Mouse (Mus musculus) urinary bladder, adult 2 months (tissue): ENCODE measurements around the gene Stx8. TPM values are rescaled to one million over a fixed set of nuclear protein-coding genes. Genes with fewer than 3 reads are reported as not detected.

ENCODE experiments used
- DNase-seq: peaks from one replicate; pipeline ENCODE4 v3.0.0; 2022; ENCODE audit warnings: low spot score
- polyA plus RNA-seq: library from polyadenylated mRNA; depleted of rRNA; stranded (reverse); fragments of >200 nt; gene quantifications from 2 replicates; pipeline ENCODE4 v1.2.3, GENCODE M21; 2012

The Stx8 gene
- polyA plus RNA-seq, 1 experiment: 43.6 TPM

DNA sequence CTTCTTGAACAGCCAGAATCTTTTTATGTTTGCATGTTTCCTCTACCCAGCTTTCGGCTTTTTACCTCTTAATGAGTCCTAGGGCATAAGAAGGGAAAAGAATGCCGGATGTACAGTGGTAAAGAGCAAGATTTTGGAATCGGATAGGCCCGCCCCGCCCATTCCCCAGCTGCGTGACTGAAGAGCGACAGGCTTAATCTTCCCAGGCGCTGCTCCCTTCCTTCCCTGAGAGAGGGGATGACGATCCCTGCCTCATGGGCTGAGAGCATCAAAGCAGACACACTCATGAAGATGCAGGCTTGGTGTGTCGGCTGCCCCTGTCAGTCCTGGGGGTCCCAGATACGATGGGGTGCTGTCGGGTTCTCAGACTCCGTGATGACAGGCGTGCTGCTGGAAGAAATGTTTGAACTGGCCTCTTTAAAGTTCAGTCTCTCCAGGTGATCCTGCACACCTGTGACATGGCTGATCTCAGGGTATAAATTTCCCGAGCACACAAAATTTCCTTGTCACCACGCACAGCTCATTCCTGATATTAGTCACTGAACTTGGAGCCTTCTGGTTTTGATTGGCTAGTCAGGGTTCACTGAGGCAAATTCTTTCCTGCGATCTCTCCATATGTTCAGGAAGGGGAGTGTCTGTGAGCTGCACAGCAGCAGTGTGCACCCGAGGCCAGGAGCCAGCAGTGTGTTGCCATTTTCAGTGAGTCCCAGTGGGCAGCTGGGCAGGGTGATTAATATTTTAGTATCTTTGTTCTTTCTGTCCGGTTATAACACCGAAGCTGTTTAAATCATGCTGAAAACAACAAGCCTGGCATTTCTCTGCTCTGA, 70.4 kb downstream of the Stx8 start:
- no peak for DNase-seq

- no peak for DNase-seq
These were observed 71.1 kb downstream of the Stx8 start for GRCm38 (mm10) chr11:68037093-68037492.

DNA sequence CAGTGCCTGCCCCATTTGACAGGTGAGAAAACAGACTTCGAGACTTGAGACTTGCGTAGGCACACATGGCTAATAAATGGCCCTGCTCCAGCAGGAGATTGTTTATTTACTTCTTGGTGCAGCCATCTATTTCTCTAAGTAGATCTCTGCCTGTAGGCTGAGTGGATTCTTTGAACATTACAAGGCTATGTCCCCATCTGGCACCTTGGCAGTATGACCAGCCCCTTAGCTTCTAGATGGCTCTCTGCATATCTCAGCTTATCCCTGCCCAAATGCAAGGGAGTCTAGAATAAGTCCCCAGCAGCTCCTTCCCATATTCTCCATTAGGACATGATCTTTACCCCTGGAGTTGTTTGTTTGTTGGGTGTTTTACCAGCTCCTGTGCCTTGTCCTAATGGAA, 72.1 kb downstream of the Stx8 start:
- no peak for DNase-seq

DNA sequence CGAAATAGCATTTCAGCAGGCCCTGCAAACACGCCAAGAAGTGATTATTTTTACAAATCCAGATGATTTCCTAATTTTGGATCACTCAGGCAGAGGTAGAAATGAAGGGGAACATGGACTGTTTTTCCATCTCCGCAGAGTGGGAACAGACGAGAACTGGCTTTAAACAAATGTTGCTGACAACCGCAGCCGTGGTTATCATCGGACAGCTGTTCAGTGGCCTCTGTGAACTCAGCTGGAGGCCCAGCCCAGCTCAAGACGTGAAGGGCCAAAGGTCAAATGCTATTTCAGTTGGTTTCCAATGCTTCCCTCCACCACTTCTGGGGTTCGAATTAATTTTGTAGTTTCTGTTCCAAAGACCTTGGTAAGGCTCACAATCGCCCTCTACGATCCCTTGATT, 78.2 kb downstream of the Stx8 start:
- no peak for DNase-seq

DNA sequence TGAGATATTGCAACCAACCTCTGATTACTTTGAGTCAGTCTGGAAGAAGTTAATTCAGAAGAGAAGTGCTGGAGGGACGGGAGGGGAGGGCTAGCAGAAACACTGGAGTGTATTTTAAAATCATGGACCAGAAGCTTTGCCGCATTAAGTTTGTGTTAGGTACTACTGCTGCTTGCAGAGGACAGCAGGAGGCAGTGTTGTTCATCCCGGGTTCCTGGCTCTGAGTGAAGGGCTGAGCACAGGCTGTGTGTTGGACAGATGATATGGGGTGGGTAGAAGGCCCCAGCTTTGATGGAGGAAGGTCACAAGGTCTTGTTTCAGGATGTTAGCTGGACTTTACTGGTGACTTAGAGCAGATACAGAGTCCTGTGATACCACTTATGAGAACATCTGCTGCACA, 80.9 kb downstream of the Stx8 start:
- no peak for DNase-seq

- DNase-seq: no peak
These were observed 83.5 kb downstream of the Stx8 start for GRCm38 (mm10) chr11:68049261-68050165.

- DNase-seq: no peak
These were observed 84.7 kb downstream of the Stx8 start for GRCm38 (mm10) chr11:68050725-68051124.

- DNase-seq: no peak
These were observed 85.3 kb downstream of the Stx8 start for GRCm38 (mm10) chr11:68051305-68051704.

DNA sequence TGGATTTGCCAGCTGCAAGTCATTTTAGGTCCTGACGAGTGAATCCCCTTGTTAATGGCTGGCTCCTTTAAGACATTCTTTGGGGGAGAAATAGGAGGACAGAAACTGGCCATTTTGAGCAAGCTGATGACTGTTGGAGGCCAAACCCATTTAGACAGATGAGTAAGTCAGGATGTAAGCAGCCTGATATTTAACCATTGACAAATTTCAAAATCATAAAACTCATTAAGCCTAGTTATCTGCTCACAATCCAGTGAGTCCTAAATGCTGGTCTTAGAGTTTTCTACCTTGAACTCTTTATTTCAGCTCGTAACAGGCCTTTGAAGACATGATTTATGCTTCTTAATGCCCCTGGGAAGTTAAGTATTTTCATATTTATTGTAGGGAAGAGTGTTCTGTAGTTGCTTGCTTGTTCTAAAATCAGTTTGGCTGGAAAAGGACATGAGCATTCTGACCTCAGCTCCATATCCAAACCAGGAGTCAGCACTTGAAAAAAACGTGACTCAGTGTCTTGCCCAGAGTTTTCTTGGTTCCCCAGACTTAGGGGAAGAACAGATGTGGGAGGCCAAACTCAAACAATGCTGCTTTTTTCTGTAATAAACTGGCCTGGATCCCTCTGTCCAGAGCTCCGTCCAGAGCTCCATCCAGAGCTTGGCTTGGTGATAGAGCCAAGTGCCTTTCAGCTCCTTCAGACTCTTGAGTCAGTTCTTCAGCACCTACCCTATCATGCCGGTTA, 92.6 kb downstream of the Stx8 start:
- DNase-seq: no peak

GRCm38 (mm10) chr11:68060651-68061050, 94.7 kb downstream of the Stx8 start:
- no peak for DNase-seq

GRCm38 (mm10) chr11:68062116-68062515, 96.1 kb downstream of the Stx8 start:
- no peak for DNase-seq

DNA sequence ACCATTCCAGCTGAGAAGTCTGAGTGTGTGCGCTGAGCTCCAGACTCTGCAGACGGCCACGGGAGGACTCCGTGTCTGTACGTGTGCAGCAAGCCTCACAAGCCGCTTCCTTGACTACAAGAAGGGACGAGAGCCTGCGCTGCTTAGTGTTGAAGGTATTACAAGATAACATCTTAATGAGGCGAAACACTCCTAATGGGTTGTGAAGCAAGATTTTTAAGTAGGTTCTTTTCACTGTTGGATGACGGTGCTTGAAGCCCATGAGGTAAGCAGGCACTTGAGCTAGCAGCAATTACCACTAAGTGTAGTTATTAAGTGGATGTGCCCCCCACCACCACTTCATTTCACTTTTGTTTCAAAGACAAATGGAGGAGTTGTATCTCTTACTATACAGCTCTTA, 101.8 kb downstream of the Stx8 start:
- DNase-seq: no peak

DNA sequence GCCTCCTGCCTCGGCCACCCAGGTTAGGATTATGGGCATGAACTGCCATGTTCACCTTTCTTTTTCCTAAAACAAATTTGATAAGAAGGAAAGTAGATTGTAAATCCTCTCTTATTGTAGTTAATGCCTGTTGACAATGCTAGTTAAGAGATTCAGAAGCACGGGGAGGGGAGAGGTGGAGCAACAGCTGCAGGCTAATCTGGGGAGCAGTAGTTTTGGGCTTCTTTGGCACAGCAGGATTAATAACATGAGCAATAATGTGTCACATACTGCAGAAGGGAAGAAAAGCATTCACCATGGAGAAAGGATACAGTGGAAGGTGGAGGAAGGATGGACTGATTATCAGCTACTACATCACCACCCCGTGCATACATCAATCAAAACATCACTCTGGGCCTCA, 104.1 kb downstream of the Stx8 start:
- DNase-seq: no peak

DNA sequence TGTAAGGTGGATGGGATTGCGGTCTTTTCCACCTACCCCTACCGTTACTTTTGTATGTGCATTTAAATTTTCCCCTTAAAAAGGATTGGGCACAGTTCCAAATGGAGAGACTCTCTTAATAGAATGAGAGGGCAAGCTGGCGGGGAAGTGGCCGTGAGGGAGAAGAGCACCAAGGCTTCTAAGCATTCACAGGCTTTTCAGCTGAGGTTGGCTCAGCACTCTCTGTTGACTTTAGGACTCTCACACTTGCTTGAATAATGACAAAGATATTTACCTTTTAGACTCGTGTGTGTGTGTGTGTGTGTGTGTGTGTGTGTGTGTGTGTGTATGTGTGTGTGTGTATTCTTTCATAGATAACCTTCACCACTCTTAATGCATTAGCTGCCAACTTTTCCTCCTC, 105.8 kb downstream of the Stx8 start:
- no peak for DNase-seq

DNA sequence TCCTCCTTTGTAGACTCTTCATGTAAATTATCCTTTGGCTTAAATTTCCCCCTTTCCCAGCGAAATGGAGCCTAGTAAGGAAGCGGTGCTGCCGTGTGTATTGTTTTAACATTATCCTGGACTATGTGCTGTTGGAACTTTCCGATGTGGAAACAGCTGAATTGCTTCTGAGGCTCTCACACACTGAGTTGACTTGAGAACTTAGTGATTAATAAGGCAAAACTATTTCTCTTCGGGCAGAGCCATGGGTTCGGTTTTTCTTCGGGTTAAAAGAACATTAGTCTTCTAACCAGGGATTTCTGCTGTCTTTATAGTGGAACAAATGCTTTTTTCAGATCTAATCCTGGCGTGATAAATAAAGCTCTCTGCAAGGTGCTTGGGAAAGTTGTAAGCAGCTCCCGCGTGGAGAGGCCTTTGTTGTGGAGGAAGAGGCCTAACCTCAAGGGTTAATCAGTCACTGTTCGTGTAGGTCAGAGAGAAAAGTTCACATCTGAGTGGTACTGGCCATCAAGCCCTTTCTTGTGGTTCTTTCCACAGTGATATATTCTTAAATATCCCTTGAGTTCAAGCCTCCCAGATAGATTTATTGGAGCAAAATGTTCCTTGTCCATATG, 106.7 kb downstream of the Stx8 start:
- no peak for DNase-seq

DNA sequence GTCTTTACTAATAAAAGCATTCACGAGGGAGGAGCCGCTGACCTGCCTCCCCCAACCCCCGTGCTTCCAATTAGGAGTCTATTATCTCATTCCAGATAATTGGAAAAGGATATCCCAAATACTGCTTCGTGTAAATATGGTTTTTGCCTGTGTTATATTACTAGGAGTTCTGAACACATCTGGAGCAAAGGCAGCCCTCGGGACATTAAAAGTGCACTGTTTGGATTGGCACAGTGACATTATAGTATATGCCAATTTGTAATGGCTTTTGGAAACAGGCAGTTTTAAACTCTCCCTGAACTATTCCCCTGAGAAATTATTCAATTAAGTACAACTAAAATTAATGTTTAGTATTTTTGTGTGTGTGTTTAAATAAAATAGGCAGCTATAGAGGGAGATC, 108.7 kb downstream of the Stx8 start:
- no peak for DNase-seq

DNA sequence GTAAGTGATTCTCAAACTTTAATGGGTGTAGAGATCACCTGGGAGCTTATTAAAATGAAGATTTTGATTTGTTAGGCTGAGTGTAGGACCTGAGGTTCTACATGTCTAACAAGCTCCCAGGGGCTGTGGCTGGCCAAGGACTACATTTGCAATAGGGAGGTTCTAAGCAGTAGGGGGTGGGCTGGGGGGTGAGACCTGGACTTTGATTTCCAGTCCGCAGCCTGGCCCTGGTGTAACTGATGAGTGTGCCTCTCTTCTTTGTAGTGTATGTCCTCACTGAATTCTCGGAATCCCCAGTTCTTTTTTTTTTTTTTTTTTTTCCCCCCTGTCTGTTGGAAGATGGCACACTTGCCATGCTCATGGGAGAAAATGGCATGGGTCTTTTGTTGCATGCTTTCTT, 109.3 kb downstream of the Stx8 start:
- DNase-seq: no peak

DNA sequence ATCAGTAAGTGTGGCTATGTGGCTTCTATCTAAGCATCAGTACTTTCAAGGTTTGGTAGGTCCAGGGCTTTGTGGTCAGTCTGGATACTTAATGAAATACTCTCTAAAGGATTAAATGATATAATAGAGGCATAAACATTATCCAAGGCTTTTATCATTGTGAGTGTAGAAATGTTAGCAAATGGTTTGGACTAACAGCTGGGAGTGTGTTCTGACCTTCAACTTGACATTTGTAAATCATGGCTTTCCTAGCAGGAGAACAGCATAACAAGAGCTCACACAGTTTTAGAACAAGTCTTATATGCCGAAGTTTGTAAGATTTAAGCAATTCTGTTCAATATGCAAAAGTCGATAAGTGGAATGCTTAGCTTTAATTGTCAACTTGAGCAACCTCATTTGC, 113.8 kb downstream of the Stx8 start:
- no peak for DNase-seq

- no peak for DNase-seq
These were observed 115.0 kb downstream of the Stx8 start for GRCm38 (mm10) chr11:68080999-68081398.

- DNase-seq: no peak
These were observed 116.8 kb downstream of the Stx8 start for GRCm38 (mm10) chr11:68082756-68083155.

DNA sequence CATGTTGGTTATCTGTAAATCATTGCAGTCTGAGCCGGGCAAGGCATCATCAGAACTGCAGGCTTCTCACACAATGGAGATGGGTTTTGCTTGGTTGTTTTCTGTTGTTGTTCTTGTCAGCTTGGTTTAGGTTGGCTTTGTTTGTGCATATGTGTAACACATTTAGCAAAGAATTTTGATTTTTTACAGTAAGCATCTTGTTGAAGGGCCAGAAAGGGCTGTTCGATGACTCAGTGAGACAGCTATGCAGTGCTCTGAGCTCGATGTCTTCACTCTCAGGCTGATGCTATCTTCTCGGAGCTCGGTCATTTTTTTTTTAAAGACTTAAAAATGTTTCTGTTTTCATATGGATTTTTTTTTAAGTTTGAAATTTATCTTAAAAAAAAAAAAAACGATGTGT, 117.6 kb downstream of the Stx8 start:
- DNase-seq: no peak

- DNase-seq: no peak
These were observed 120.2 kb downstream of the Stx8 start for GRCm38 (mm10) chr11:68086221-68086620.
